In the genomic region with DNA sequence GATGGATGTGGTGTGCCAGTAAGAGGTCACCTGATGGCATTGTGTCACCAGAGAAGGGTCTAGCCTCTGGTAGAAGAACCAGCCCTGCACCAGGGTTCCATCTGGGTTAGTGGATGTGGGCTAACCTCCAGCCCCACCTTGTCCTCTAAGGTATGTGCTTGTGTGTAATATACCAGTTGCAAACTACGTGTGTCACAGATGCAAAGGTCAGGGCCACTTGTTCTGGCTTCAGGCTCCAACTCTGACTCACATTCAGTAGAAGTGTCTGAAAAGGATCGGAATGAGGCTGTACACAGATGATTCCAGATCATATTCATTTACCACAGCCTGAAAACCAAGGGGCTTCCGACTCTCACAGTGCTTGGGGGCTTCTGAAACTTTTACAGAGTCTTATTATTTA, we compare ENCODE assay signal across 21 mouse cellular contexts. TPM values are rescaled to one million over a fixed set of nuclear protein-coding genes. Genes with fewer than 3 reads are reported as not detected.
DNase-seq lines count a peak whose midpoint lies in the region; ATAC-seq lines count a peak whose summit lies in the region.
"Had no signal": no experiment of that assay in that cellular context is flagged by ENCODE, and none has a peak within 500 bp of the region (broad histone marks: within the 10 kb centered on the region; RNA-seq: fewer than 3 reads in every experiment).

No protein-coding gene starts in this region.

- peak overlapping the region; percentile 69 for H3K27ac ChIP-seq in macrophage
- no peak overlapping the region for H3K27ac ChIP-seq in forebrain, embryonic 14.5 days (ENCODE audit: low read depth, low read length)
- H3K27ac ChIP-seq: embryonic facial prominence, embryonic 12.5 days; heart, embryonic 10.5 days; hindbrain, embryonic 13.5 days; intestine, embryonic 15.5 days had no signal

- H3K9me3 ChIP-seq in forebrain, embryonic 14.5 days (replicated peaks; ENCODE audit: control insufficient read depth, low read length), result no peaks in the 10 kb centered on the region
- H3K9me3 ChIP-seq: embryonic facial prominence, embryonic 12.5 days; heart, embryonic 15.5 days; hindbrain, embryonic 13.5 days; intestine, embryonic 15.5 days had no signal

- no peak overlapping the region for H3K4me3 ChIP-seq in macrophage (ENCODE audit: inconsistent target)
- no peak overlapping the region for H3K4me3 ChIP-seq in forebrain, embryonic 14.5 days (ENCODE audit: low read depth, low read length)
- H3K4me3 ChIP-seq: embryonic facial prominence, embryonic 12.5 days; heart, embryonic 10.5 days; heart, embryonic 15.5 days; hindbrain, embryonic 13.5 days; intestine, embryonic 15.5 days had no signal

- 90% methylated on average over 3 of the region's 3 CpGs for WGBS in macrophage (ENCODE audit: missing documents)
- 84% methylated on average over 3 of the region's 3 CpGs for WGBS in forebrain, embryonic 14.5 days

- no peak overlapping the region for H3K4me2 ChIP-seq in forebrain, embryonic 14.5 days (ENCODE audit: low read length)
- H3K4me2 ChIP-seq: embryonic facial prominence, embryonic 12.5 days; heart, embryonic 15.5 days; hindbrain, embryonic 13.5 days; intestine, embryonic 15.5 days had no signal

- no peaks in the 10 kb centered on the region for H3K36me3 ChIP-seq in macrophage (ENCODE audit: inconsistent target)
- no peaks in the 10 kb centered on the region for H3K36me3 ChIP-seq in forebrain, embryonic 14.5 days (ENCODE audit: control insufficient read depth, insufficient read depth, low read length)
- H3K36me3 ChIP-seq: embryonic facial prominence, embryonic 12.5 days; heart, embryonic 10.5 days; heart, embryonic 15.5 days; hindbrain, embryonic 13.5 days; intestine, embryonic 15.5 days had no signal

- no peaks in the 10 kb centered on the region for H3K4me1 ChIP-seq in forebrain, embryonic 14.5 days (ENCODE audit: control insufficient read depth, insufficient read depth, low read length)
- H3K4me1 ChIP-seq: embryonic facial prominence, embryonic 12.5 days; heart, embryonic 10.5 days; heart, embryonic 15.5 days; hindbrain, embryonic 13.5 days; intestine, embryonic 15.5 days had no signal

- no peaks in the 10 kb centered on the region for H3K27me3 ChIP-seq in forebrain, embryonic 14.5 days (replicated peaks; ENCODE audit: control insufficient read depth, insufficient read depth, low read length)
- H3K27me3 ChIP-seq: embryonic facial prominence, embryonic 12.5 days; heart, embryonic 15.5 days; hindbrain, embryonic 13.5 days; intestine, embryonic 15.5 days had no signal

- no peak overlapping the region for H3K9ac ChIP-seq in forebrain, embryonic 14.5 days (ENCODE audit: low read length)
- H3K9ac ChIP-seq: embryonic facial prominence, embryonic 12.5 days; heart, embryonic 15.5 days; hindbrain, embryonic 13.5 days; intestine, embryonic 15.5 days had no signal

- peak; percentile 70 for DNase-seq in adrenal gland, adult 2 months
- no peak for DNase-seq in adrenal gland, adult 18-20 months (ENCODE audit: low spot score in 2 of 2)
- DNase-seq in adrenal gland, adult 8-10 months, result peak; percentile 38
- DNase-seq in adrenal gland, postnatal 25 days, result peak; percentile 14
- no peak for DNase-seq in forebrain, embryonic 14.5 days (ENCODE audit: low spot score)
- DNase-seq: cerebellum, adult 11 months; cerebellum, adult 8-10 months; cerebellum, postnatal 14 days; gastrocnemius, postnatal 25 days; heart, postnatal 14 days; kidney, adult 18-20 months had no signal

- H3K79me2 ChIP-seq in macrophage (ENCODE audit: inconsistent target), result no peaks in the 10 kb centered on the region

- no peak for ATAC-seq in forebrain, embryonic 14.5 days
- no peak for ATAC-seq in megakaryocyte progenitor cell, adult 5-6 weeks (replicated peaks; ENCODE audit: poor library complexity)
- ATAC-seq: activated CD4-positive, CD25-positive, alpha-beta regulatory T cell, adult 4 months; forebrain, embryonic 16.5 days; intestine, embryonic 15.5 days had no signal

RNA-seq across cellular contexts. Expression of a gene that starts 35.8 kb away (rescaled TPM):
- total RNA-seq in adrenal gland, adult 2 months (2021), result 10 to 100 TPM; 10.2 to 14.2 TPM
- 6.0 and 6.4 TPM in 2 replicates for polyA plus RNA-seq in adrenal gland, adult 2 months (2012; rRNA removed)
- total RNA-seq in adrenal gland, adult 18-20 months (2021), result 10 to 100 TPM; 12.8 to 13.1 TPM
- 10 to 100 TPM; 14.2 to 20.9 (median 14.5) TPM for total RNA-seq in adrenal gland, adult 8-10 months (2022)
- 14.3 and 17.7 TPM in 2 replicates for total RNA-seq in adrenal gland, postnatal 25 days (2021)
- 10 to 100 TPM in 8 of 26 experiments, 1 to 10 TPM in 18; 2.0 to 16.9 (median 6.2) TPM for total RNA-seq in macrophage (2018; cell fraction: chromatin; rRNA removed)
- 10 to 100 TPM; 24.2 to 56.5 (median 42.0) TPM for total RNA-seq in macrophage (2018; cell fraction: cytosol; rRNA removed)
- total RNA-seq in macrophage (2018; cell fraction: nucleus; rRNA removed), result 10 to 100 TPM in 25 of 26 experiments, 1 to 10 TPM in 1; 7.3 to 52.3 (median 23.1) TPM
- 37.6 to 72.1 TPM (median 50.0 TPM) in 3 replicates for polyA plus RNA-seq in macrophage (2018)
- polyA plus RNA-seq in forebrain, embryonic 14.5 days (2014; fragmentation: Nextera tagmentation; extraction: Ambion mirVana), result 88.1 and 103 TPM in 2 replicates
- 0.10 and 0.84 TPM in 2 replicates for total RNA-seq in megakaryocyte progenitor cell, adult 5-6 weeks (2015)
- total RNA-seq in megakaryocyte progenitor cell, adult 5-6 weeks (2017), result 0.12 and 1.1 TPM in 2 replicates
- total RNA-seq: MEL had no signal
- polyA plus RNA-seq: activated CD4-positive, CD25-positive, alpha-beta regulatory T cell, adult 4 months had no signal

Comparison
In these comparisons a context has a peak if more than half of its experiments do, and no peak if none do; other contexts are left out.
1. DNase-seq: peak in adrenal gland, adult 2 months (single experiment), adrenal gland, adult 8-10 months (single experiment) and adrenal gland, postnatal 25 days (single experiment); none in adrenal gland, adult 18-20 months (0 of 2) and forebrain, embryonic 14.5 days (single experiment).